Mouse (Mus musculus): ENCODE measurements around the gene Mycbp2.

Mycbp2 gene

DNA sequence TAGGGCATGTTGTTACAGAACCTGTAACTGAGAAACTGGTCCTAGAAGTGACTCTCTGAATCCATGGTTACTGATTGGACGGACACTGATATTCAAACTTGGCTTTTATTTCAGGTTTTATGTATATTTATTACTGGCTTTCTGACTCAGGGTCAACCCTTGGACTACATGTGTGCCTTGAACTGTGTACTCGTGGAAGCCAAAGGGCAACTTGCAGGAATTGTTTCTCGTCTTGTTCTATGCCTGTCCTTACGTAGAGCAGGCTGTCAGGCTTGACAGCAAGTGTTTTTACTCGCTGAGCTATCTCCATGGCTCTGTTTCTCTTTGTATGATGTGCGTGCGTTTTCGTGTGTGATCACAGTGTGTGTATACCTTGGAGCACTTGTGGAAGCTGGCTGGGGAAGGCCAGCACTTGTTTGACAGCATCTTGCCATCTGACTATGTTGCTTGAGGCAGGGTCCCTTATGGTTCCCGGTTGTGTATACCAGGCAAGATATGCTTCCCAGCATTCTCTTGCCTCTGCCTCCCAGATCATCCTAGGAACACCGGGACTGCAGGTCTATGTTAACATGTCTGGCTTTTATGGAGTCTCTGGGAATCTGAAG lies 243.8 kb downstream of the Mycbp2 start:
- DNase-seq (ENCODE audit: extremely low read depth, low read depth) = no peak

DNA sequence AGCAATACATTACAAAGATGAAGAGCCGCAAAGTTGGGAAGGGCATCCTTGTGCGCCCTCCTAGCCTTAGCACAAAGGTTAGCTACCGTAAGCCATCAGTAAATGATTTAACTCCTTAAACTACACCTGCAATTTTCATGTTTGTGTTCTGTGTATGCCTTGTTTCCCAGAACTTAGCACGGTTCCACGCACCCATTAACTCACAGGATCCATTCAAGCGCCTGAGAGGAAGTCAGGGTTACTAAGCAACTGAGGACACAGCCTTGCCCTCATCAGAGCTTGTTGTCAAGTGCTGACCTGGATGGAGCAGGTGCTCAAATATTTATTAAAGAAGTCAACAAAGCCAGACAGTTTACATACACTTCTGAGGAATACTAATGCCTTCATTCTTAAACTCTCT lies 244.4 kb downstream of the Mycbp2 start:
- DNase-seq (ENCODE audit: extremely low read depth, low read depth) = no peak

DNA sequence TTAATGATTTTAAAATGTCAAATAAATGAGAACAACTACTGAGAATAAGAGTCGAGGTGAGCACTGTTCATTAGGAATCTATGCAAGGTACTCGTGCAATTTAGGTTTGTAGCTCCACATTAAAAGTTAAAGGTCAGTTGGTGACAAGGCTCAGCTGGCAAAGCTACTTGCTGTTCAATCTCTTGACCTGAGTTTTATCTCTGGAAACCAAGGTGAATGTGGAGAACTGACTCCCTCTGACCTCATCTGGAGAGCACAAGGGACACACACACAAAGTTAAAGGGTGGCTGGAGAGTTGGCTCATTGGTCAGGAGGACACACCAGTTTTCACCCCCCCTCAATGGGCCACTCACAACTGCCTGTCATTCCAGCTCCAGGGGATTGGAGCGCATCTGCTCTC lies 245.4 kb downstream of the Mycbp2 start:
- no peak for DNase-seq (ENCODE audit: extremely low read depth, low read depth)

DNA sequence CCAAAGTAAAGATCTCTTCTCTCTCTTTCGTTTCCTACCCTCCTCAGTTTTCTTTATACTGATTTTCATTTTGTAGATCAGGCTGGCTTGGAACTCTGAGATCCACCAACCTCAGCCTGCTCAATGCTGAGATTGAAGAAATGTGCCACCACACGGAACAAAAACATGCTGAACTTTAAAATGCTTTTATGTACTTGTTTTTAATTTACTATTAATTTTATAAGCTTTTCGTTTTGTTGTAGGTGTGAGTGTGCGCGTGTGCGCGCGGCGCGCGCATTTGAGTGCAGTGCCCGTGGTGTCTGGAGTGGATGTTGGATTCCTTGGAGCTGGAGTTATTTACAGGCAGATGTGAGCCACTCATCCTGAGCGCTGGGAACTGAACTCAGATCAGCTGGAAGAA lies 246.3 kb downstream of the Mycbp2 start:
- DNase-seq (ENCODE audit: extremely low read depth, low read depth) = no peak

DNA sequence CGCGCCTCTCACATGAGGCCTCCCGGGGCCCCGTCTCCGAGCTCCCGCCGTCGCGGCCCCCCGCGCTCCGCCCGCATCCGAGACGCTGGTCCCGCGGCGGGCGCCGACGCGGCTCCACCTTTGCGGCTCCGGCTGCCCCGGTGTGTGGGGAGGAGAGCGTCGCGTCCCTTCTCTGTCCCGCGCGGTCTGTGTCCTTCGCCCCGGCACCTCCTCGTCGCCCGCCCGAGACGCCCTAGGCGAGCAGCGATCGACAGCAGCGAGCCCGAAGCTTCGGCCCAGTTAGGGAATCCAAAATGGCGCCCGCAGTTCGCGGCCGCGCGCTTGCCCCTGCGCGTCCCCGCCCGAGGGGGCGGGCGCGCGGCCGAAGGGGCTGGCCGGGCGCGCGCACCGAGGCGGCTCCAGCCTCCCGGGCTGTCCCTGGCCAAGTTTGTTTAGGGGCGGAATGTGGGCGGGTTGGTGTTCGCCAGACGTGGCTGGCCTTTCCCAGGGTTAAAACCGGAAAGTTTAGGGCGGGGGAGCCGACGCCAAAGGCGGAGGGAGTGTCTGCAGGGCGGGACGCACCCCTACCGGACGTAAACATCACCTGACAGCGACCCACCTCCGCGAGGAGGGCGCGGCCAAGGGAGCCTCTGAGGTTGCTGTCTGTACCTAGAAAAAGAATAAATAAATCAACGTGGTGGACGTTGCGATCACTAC lies 247.2 kb downstream of the Mycbp2 start, which contains the start of gene Fbxl3:
TSS of gene Fbxl3 (minus strand) at position 329 of the 696 bp plus-strand sequence.
- DNase-seq (ENCODE audit: extremely low read depth, low read depth) = peak; percentile 74

DNA sequence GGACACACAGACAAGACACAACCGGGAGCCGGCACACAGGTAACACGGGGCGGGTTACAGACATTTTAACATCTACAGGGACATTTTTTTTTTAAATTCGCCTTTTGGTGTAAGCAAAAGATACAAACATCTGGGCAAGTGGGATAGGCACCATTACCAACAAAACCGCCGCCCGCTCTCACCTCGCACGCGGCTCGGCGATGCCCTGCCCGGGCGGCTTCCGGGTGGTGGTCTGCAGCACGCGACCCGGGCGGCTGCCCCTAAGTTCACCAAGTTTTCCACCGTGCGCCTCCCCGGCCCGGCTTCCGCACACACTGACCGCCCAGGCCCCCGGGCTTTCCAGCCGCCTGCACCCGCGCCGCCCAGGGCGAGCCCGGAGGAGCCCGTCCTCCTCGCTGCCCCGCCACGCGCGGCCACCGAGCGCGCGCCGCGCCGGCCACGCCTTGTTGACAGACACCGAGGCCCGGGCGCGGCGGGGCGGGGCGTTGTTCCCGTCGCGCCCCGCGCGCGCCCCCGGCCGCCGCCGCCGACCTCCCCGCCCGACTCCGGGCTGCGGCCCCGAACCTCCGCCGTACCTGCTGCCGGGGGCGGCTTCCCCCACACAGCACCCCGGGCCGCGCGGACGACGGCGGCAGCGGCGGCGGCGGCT lies 247.9 kb downstream of the Mycbp2 start:
- peak; percentile 10 for DNase-seq (ENCODE audit: extremely low read depth, low read depth)

DNA sequence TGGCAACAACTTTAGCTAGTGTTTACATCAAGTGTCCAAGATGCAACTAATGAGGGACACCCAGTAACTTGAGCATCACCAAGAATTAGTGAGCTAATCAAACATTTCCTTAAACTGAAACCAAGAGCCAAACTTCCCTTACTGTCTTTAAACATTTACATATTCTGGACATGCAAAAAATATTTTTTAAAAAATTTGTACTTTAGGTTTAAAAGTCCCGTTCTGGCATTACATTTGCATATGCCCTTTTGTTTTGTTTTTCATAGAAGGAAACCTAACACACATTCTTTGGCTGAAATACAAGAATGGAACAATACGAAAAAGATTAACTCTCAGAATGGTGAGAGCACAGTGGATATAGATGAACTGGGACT lies 248.4 kb downstream of the Mycbp2 start:
- DNase-seq (ENCODE audit: extremely low read depth, low read depth) = no peak

DNA sequence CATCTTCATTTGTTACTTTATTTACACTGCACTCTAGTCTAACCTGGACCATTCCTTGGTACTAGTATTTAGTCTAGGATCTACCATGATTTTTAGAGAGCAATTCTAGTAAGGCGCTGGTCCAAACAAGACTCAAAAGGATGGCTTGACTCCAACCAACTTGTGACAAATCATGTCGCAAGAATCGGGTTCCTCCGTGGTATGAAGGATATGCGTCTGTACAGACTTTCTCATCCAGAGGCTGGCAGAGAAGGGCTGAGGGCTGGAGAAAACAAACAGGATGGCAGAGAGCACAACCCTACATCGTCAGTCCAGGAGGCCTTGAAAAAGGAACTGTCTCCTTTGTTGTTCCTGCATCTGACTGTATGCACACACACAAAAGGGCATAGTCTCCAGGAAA lies 250.0 kb downstream of the Mycbp2 start:
- DNase-seq (ENCODE audit: extremely low read depth, low read depth) = no peak

DNA sequence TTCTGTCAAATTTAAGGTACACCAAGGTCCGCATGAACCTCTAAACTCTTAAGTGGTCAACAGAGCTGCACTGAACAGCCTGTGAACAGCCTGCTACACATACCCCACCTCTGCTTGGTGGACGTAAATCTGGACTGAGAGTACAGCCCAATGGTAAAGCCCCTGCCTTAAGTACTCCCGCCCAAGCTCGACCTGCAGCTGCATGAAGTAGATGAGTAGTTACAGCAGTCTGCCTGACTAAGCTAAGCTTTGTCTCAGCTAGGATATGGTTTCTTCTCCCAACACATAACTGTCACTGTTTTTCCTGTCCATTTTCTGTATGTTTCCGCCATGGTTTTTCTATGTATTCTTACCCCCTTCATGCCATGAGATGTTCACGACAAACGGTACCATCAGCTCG lies 250.8 kb downstream of the Mycbp2 start:
- DNase-seq (ENCODE audit: extremely low read depth, low read depth) = no peak

DNA sequence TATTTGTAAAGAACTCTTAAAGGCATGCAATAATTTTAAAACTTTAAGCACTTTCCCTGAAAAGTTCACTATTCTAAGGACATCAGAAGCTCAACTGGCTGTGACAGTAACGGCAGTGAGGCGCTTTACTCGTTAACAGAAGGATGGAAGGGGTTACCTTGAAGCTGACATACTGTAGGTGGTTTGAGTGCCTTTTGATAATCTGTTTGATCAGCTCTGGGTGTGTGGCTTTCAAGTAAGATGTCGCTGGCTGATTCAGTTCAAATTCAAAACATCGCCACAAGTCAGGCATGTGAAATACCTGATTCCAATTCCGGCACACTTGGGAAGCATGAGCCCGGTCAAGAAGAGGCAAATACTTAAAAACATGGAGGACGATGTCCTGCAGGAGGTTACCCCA lies 251.6 kb downstream of the Mycbp2 start:
- DNase-seq (ENCODE audit: extremely low read depth, low read depth) = no peak

DNA sequence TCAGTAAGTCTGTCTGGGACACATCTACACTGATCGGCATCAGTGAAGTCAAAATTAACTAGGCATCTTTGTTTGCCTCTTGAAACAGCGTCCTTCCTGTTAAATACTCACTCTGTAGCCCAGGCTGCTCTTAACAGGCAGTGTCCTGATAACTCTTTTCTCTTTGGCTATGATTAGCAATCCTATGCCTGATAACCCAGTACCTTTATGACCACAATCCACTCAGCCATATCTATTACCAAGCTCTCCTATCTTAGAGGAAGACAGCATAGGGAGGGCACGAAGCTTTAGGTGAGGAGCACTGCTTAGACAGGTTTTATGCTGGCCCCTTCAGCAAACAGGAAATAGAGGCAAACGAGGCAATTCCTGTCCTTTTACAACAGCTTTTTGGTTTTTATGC lies 252.9 kb downstream of the Mycbp2 start:
- DNase-seq (ENCODE audit: extremely low read depth, low read depth) = no peak

DNA sequence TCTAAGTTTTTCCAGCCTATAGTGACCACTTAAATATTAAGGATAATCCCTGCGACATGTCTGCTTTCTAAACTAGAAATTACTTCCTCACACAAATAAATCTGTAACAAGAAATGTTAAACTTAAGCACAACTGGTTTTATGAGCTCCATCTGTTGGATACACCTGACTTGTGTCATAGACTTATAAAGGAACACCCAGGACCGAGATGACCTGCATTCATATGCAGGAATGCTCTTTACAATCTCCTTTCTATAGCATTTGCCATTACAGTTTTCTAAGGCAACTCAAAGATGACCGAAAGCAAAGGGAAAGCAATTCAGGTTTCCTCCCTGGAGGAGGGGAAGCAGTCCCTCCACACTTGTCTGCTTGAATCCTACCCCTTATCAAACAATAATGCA lies 253.4 kb downstream of the Mycbp2 start:
- no peak for DNase-seq (ENCODE audit: extremely low read depth, low read depth)

DNA sequence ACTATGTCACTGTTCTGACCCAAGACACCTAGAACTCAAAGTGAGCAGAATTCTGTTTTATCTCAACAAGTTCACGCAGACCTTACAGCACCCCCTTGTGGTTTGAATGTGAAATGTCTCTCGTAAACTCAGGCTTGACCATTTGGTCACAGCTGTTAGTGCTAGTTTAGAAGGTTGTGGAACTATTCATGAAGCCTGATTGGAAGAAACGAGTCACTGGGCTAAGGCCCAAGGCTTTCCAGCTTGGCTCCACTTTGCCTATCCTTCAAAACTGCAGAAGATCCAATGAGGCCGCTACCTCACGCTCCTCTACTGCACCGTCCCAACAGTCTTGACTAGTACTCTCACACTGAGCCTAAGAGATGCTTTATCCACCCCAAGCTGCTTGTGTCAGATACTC lies 258.0 kb downstream of the Mycbp2 start:
- DNase-seq (ENCODE audit: extremely low read depth, low read depth) = peak; percentile 15

DNA sequence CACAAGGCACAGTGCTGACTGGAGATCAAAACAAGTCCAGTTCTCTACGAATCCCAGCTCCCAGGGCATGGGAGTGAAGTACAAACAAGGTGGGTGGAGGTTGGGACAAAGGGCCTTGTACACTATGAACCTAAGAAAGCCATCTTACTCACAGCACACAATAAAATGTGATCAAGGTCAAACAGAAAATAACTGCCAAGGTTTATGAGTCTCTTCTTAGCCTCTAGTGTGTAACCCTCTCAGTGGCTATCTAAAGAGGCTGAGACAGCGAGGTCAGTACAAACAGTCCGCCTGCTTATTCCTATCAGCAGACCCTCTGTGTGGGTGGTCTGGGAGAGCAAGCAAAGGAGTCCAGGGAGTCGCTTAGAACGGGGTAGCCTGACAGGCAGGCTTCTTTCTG lies 258.8 kb downstream of the Mycbp2 start:
- DNase-seq (ENCODE audit: extremely low read depth, low read depth) = no peak

DNA sequence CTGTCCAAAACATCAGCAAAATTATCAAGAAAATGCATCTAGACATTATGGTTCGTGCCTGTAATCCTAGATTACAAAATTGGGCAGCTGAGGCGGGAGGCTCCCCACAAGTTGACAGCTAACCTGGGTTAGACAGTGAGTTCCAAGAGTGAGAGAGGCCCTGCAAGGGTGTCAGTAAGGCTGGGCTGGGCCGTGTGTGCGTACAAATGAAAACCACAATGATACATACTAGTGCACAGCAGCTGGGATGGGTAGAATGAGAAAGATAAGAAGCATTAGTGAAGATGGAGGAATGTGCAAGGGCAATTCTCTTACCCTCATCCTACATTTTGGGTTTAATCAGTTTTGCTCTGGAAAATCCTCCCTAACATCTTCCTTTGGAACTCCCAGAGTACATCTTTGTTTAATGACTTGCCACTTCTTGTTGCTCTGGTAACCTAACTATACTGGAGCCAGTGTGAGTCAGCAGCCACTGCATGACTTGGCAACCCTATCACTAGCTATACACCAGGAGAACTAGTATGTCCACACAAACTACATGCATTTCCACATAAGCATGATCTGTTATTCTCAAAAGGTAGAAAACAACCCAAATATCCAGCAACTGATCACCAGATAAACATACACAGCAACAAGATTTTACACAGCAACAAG lies 259.8 kb downstream of the Mycbp2 start:
- peak; percentile 15 for DNase-seq (ENCODE audit: extremely low read depth, low read depth)

DNA sequence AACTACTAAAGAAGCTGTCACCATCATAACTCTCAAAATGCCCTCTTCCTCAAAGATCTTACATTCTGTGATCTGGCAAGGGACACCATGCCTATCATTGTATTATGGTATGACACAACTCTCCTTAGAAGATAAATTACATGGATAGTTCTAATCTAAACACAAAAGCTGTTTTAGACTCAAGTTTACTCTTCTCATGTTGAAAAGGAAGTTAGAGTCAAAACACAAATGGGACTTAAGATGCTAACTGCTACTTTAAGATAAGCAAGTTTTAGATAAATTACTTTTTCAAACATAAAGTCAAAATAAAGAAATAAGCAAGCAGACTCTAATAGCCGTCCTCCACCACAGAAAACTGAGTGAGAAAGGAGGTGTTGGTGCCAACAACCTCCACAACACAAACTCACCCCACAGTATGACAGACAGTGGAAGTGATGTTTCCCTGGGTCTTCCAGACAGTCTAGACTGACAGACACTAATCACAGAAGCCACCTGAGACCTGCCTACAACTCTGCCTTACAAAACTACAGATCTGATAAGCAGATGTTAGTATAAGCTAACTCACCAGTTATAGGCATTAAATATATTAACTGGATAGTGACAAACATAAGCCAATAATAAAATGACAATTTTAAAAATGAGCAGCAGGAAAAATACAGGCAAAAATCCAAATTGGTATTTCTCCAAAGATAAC lies 260.6 kb downstream of the Mycbp2 start:
- DNase-seq (ENCODE audit: extremely low read depth, low read depth) = no peak

DNA sequence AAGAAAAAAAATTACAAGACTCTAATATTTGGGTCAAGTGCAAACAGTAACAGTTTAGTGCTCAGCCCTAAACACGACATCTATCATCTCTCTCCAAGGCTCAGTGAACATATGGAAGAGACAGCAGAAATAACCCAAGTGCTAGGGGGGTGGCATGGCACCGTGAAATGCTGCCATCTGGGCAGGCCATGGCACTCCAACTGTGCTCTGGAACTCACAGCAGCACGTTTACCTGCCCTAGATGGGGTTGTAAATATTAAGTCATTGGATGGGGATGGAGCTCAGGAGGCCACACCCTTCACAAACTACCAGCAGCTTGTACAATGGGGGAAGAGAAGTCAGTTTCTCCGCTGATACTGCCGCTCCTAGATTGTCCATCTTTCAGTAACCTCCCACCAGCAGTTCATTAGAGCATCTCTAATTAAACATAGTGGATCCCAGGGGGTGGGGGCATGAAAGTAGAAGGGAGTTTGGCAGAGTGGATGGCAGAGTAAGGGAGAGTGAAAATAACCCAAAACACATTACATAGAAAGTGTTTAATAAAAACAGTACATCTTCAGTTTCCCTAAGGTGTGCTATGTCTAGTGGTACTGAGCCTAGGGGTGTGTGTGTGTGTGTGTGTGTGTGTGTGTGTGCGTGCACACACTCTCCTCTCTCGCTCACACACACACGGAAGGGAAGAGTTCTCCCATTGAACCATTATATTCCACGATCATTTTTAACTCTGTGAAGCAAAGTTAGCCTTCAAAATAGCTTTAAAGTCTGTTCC lies 267.2 kb downstream of the Mycbp2 start:
- DNase-seq (ENCODE audit: extremely low read depth, low read depth) = no peak

DNA sequence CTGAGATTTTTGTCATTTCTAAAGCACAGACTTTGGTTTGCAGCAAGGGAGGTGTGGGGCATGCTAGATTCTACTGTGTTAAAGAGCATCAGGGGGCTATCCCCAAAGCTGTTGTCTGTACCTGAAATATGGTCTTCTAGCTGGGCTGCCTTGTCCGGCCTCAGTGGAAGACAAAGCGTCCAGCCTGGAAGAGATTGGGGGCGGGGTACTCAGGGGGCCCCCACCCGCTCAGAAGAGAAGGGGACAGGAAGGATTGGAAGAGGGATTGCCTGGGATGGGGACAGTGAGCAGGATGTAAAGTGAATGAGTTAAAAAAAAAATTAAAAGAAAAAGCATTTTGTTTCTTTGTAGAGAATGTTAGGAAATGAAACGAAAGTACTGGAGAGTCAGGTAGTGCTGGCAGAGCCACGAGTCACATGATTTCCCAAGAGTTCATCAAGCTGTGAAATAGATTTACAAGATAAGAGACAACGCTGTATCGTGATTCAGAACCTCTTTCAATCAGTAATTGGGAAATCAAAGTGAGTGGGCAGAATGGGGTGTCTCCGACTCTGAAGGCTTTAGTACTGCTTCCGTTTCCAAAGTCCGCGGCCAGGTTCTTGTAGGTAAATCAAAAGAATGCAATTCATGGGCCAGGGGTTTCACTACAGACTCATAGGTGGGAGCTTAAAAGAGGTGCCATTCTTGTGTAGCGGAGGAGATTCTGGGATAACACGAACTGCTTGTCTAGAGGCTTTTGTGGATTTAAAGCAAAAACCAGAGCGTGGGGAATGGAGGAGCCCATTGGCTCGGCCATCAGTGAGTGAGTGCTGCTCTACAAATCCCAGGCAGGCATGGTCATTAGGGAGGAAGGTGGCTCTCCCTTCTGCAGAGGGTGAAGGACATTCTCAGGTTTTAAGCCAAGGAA lies 268.4 kb downstream of the Mycbp2 start:
- DNase-seq (ENCODE audit: extremely low read depth, low read depth) = no peak

DNA sequence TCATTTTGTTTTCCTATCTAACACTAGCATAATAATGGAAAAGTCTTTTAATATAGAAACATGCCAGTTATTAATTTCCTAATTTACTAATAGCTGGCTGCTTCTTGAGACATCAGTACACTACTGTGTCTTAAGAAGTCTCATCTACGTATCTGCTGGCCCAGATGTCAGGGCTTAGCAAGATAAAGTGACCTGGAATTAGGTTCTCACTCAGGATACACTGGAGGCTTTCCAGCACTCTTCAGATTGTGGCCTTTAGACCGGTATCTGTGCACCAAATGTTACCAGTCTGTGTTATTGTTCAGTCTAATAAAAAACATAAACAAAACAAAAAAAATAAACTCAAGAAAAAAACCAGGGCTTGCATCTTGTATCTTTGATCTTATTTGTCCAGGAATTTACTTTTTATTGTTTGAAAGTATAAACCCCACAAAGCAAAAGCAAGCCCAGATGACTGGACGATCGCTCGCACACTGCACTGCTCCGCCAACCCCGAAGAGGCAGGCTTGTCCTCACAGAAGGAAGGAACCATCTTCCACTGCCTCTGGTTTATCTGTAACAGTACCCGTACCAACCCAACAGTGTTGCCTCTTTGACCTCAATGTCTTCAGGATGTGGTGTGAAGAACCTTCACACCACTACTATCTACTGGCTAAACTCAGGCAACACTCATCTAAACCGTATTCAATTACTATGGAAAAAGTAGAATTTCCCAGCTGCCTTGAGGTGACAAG lies 269.2 kb downstream of the Mycbp2 start:
- DNase-seq (ENCODE audit: extremely low read depth, low read depth) = no peak
